Mouse (Mus musculus): Measurements from ENCODE around the gene Abcd2.

The Abcd2 gene

DNA sequence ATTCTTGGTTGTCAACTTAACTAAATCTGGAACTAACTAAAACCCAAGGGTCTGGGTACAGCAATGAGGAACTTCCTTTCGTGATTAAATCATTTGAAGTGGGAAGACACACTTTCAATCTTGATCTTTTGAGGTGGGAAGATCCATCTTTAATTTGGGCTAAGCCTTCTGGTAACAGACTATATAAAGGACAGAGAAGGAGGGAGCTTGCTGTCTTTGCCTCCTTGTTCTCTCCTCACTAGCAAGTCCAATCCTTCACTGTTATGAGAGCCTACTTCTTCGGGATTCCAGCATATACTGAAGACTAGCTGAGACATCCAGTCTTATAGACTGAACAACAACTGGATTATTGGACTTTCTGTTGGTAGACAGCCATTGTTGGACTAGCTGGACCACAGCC, 28.1 kb downstream of the Abcd2 start:
- DNase-seq (ENCODE audit: low read depth, low spot score), result no peak

- no peak for DNase-seq (ENCODE audit: low read depth, low spot score)
Measured at GRCm38 (mm10) chr15:91161153-91161552, 30.4 kb downstream of the Abcd2 start.

DNA sequence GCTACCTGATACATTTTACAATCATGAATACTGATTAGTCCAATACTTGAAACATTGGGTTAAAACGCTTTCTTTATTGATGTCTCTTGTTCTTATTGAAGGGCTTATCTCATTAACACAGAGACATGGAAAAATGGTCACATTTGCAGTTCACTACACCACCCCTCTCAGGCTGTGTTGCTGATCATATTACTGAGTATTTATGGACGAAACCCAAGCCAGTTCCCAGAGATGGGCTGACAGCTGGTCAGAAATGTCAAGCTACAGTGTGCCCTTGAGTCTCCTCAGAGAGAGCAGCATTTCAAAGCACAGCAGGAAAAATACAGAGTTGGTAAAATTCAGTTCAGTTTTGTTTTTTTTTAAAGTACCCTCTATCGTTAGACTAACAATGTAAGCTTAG, 38.3 kb downstream of the Abcd2 start:
- no peak for DNase-seq (ENCODE audit: low read depth, low spot score)

- DNase-seq (ENCODE audit: low read depth, low spot score), result no peak
Measured at GRCm38 (mm10) chr15:91152592-91152991, 39.0 kb downstream of the Abcd2 start.

DNA sequence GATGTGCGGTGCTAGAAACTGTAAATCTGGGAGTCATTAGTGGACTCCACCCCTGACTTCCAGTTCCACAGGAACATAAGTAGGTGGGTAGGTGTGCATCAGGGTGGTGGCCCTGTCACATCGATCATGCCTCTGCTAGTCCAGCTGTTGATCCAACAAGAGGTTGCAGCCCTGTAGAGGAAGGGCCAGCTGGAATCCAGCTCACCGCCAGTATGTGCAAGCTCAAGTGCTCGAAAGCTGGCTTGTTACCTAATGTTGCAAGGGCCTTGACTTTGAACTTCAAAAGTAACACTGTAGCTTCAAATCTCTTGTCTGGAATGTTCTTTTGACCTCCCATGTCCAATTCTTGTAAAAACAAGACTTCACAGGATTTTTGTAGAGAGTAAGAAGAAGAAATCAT, 67.0 kb downstream of the Abcd2 start:
- peak; percentile 48 for DNase-seq (ENCODE audit: low read depth, low spot score)

- no peak for DNase-seq (ENCODE audit: low read depth, low spot score)
Measured at GRCm38 (mm10) chr15:91112555-91113209, 78.9 kb downstream of the Abcd2 start.

- no peak for DNase-seq (ENCODE audit: low read depth, low spot score)
Measured at GRCm38 (mm10) chr15:91108102-91108659, 83.4 kb downstream of the Abcd2 start.

- no peak for DNase-seq (ENCODE audit: low read depth, low spot score)
Measured at GRCm38 (mm10) chr15:91104934-91105333, 86.7 kb downstream of the Abcd2 start.

DNA sequence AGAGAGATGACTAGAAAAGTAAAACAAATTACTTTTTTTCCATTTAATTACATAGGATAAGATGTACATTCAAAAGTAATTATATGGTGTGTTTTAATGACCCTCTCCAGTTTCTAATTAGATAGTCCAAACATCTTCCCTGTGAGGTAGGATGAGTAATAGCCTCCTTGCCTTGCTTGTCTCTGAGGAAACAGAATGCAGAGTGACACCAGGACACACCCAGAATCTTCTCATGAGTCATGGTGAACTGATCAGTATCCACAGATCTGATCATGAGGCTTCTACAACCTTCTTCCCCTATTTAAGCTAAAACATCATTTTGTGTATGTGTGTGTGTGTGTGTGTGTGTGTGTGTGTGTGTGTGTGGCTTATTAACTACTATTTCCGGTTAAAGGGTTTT, 87.3 kb downstream of the Abcd2 start:
- DNase-seq (ENCODE audit: low read depth, low spot score), result no peak

GRCm38 (mm10) chr15:91103814-91104213, 87.8 kb downstream of the Abcd2 start:
- DNase-seq (ENCODE audit: low read depth, low spot score), result no peak

- no peak for DNase-seq (ENCODE audit: low read depth, low spot score)
Measured at GRCm38 (mm10) chr15:91103305-91103704, 88.3 kb downstream of the Abcd2 start.

DNA sequence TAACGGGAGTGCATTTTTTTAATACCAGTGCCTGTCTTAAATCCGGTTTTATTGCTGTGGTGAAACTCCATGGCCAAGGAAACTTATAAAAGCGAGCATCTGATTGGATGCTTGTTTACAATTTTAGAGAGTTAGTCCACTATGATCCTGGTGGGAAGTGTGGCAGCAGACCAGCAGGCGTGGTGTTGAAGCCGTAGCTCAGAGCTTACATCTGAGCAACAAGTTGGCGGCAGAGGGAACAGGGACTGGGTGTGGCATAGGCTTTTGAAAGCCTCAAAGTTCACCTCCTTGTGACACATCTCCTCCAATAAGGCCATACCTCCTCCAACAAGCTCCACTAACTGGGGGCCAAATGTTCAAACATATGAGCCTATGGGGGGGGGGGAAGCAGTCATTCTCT, 95.0 kb downstream of the Abcd2 start:
- DNase-seq (ENCODE audit: low read depth, low spot score), result no peak

Measured in forelimb bud, embryonic 11.5 days (tissue).